Mouse (Mus musculus) hematopoietic stem cell, adult 5-6 weeks (primary cell): ENCODE results near the gene Cbwd1. TPM values are rescaled to one million over a fixed set of nuclear protein-coding genes. Genes with fewer than 3 reads are reported as not detected.

Experiments used
- ATAC-seq, 2 experiments: fragments of 125-278 bp in 1 of 2; replicated peaks in 1 of 2; 2 replicates each; pipeline ENCODE4 v1.8.0; 2016 to 2017; ENCODE audit warnings: inconsistent platforms in 2 of 2, mild to moderate bottlenecking in 2 of 2, moderate number of reproducible peaks in 2 of 2, low read depth in 1 of 2, moderate TSS enrichment in 1 of 2; ENCODE audit not compliant: low FRiP score in 2 of 2, poor library complexity in 2 of 2, severe bottlenecking in 2 of 2, insufficient read depth in 1 of 2, low TSS enrichment in 1 of 2
- total RNA-seq: library from RNA; stranded (forward); fragments of 172-1452, 232-1000 nt; gene quantifications from 2 replicates; pipeline ENCODE4 v1.2.3, GENCODE M21; 2017

Cbwd1 gene
- total RNA-seq, 1 experiment from 2014 or later: 39.8 TPM

DNA sequence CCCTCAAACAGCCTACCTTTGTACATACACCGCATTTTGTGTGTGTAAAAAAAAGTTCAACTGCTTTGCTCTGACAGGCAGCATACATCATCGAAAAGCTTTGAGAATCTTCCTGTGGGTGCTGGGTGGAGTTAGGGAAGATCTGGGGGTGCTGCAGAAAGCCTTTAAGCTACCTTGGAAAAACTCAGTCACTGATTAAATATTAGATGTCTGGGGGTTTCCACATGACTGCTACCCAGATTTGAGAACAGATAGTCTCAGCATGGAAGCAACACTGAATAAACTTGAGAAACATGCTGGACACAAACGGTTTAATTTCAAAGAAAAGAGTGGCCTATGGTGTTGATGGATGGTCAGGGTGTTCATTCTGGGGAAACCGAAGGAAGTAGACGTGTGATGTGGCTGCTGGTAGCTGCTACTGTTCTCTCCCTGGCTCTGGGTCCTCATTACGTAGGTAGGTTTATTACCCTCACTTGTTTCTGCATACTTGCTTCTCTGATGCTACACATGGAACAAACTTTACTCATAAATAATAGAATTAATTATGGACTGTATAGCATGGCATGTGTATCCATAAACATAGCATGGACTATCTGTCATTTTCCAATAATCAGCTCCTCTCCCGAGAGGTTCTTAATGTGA is 22.6 kb upstream of the Cbwd1 start:
- no peak for ATAC-seq

DNA sequence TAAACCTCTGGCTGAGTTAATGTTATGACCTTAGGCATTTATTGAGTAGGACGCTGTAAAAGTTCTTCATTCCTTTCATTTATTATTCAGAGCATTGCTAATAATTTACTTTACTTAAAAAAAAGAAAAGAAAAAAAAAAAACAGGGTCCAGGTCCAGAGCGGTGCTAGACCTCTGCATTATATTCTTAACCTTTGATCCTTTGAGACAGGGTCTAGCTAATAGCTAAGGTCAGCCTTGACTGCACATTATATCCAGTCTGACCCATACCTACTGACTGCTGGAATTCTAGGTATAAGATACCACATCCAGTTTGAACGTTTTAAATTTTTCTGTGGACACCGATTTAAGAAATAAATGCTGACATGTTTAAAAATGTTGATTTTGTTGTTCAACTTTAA is 21.6 kb upstream of the Cbwd1 start:
- no peak for ATAC-seq

DNA sequence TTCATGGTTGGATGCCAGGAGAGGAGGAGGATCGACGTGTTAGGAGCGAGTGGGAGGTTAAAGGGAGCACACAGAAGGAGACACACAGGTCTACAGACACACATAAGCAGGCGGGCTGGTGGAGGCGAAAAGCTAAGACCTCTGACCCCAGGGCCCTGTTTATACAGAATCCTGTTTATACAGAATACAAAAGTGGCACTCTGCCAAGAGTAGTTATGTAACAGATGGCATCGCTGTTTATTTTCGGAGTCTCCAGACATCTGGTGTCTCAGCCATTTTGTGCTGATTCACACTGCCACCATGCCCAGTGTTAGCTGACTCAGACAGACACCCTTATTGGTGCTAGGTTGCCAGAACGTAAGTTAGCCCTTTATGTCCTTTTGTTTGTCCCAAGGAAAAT is 19.9 kb upstream of the Cbwd1 start:
- ATAC-seq: no peak

DNA sequence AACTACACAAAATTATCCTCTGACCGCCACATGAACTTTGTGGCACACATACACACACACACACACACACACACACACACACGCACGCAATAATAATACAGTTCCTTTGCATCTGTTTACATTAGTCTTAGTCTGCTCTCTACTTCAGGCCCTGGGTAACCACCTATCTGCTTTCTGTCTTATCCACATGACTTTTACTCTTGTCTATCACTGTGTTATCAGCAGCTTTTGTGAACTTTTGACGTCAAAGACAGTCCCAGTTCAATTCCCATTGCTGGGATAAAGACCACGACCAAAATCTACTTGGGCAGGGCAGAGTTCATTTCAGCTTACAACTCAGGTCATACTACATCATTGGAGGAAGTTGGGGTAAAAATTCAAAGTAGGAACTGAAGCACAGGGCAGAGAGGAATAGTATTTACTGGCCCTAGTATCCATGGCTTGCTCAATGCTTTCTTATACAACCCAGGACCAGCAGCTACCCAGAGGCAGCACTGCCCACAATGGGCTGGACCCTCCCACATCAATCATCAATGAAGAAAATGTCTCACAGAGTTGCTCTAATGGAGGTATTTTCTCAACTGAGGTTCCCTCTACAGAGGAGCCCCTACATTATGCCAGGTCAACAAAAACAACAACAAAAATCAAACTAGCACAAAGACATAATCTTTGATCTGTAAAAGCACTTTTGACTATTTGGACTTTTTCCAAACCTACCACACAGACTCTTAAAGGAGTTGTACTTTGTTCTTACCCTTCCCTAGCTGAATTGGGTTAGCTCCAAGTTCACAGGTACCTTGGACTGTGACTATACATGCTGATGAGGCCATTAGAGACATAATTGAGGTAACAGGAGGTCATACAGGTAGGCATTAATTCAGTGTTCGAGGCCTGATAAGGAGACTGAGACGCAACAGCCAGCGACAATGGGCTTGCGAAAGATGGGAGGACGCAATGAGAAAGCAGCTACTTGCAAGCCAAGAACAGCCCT is 17.7 kb upstream of the Cbwd1 start:
- ATAC-seq: no peak

- no peak for ATAC-seq
These were observed 16.6 kb upstream of the Cbwd1 start for GRCm38 (mm10) chr19:24977991-24978390.

GRCm38 (mm10) chr19:24972701-24973390 is 11.4 kb upstream of the Cbwd1 start:
- no peak for ATAC-seq

DNA sequence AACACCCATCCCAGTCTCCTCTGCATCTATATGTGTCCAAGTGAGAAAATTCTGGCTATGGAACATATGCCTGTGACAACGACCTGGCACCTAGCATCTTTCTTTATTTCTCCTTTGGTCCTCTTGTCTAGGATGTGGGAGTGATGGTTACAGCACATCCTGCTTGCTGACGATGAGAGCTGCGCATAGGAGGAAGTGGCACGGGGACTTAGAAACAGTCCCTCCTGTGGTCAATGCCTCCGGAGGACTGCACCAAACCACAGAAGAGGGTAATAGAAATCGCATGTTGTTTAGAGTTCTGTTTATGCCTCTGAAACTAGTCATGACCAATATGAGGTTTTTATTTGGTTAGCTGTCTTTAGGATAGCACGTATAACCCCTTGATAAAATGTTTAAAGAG is 9.9 kb upstream of the Cbwd1 start:
- peak; percentile 97 to 99 for ATAC-seq

DNA sequence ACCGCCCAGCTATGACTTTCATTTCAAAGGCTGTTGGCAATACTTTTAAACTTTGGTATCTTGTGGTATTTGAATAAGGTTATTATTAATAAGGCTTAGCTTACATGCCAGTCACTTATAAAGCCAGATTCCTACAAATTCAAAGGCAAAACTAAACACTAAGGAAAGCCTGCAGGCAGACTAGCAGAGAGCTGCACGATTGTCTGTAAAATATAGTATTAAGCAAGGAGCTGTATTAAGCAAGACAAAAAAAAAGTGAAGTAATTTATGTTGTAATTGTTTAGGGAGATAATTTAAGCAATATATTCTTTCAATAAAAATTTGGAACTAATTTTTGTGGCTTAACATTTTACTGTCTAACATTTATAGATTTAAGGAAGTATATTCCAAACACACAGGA is 5.5 kb upstream of the Cbwd1 start:
- no peak for ATAC-seq

- no peak for ATAC-seq
These were observed 4.8 kb upstream of the Cbwd1 start for GRCm38 (mm10) chr19:24966203-24966602.

DNA sequence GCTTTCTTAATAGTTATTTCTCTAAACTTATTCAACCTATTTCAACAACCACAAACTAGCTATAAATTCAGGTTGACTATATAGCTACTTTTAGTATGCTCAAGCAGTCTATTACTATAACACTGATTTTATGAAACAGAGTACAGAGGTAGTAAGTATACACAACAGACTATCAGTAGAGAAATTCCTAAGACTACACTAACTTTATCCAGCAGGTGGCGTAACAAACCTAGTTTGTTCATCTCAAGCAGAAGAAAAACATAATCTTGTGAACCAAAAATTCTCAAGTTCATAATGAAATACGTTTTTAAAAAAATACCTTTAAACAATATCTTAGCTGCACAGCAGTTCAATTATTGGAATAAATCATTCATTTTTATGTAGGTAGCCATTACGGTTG is 2.9 kb downstream of the Cbwd1 start:
- ATAC-seq: no peak

GRCm38 (mm10) chr19:24945521-24946262 is 15.7 kb downstream of the Cbwd1 start:
- ATAC-seq: no peak

DNA sequence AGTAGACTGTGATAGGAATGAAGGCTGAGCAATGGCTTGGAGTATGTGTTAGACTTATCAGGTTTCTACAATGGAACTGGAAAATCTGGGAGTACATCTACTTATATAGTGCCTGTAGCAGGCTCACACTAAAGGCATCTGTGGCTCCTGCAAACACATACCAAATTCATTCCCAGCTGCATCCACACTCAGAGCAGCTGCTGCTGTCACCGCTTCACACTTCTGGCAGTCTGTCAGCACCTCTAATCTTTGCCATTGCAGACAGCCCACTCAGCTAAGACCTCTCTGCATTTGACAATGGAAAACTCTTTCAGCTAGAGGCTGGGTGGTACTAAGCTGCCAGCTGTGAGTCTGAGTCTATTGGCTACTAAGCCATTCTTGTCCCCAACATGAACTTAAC is 24.3 kb downstream of the Cbwd1 start:
- ATAC-seq: no peak

DNA sequence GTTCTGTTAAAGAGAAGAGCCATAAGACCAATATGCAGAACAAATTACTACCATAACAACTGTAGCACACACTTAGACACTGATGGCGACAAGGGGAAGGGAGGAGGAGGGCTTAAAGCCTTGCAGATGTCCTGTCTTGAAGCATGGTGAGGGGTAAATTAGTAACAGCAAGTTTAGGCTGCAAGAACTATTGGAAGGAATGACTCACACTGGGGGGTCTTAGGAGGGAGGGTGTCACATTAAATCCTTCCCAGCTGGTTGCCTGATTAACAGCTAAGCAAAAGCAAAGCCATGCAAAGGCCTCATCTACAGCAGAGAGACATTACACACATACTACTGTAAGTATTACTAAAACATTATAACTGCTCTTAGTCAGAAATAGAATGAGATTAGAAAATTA is 32.4 kb downstream of the Cbwd1 start:
- no peak for ATAC-seq

DNA sequence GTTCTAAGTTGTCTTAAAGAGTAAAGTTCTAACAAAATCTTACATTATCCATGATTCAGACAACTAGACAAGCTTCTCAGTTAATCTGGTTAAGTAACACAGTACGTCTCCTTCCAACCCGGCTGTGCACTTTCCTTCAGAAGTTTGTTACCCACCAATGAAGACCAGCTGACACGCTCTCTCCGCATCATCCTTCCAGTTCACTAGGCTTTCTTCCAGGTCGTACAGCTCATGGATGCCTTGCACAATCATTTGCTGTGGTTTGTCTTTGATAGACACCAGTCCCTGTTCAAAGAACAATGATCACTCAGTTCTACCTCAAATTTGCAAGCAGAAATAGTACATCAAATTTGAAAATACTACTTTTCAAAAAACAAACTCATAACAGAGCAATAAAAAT is 40.5 kb downstream of the Cbwd1 start:
- no peak for ATAC-seq

GRCm38 (mm10) chr19:24908385-24909155 is 52.8 kb downstream of the Cbwd1 start:
- no peak for ATAC-seq

DNA sequence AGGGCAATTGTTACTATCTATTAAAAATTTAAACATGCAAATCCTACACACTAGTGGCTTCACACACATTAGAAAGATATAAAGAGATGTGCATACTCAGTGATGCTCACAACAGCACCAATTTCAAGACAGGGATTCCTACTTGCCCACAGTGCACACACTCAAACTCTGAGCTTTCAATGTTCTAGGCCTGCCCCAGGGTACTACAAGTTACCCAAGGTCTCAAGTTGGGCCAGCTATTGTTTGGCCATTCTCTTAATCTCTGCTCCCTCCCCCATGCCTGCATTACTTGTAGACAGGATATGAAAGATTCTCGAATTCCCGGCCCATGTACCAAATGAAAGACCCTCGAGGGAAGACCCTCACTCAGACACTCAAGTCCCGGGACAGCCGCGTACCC is 53.8 kb downstream of the Cbwd1 start:
- ATAC-seq: peak in 1 of 2 experiments; percentile 63; a peak in 1 of 4 replicates

DNA sequence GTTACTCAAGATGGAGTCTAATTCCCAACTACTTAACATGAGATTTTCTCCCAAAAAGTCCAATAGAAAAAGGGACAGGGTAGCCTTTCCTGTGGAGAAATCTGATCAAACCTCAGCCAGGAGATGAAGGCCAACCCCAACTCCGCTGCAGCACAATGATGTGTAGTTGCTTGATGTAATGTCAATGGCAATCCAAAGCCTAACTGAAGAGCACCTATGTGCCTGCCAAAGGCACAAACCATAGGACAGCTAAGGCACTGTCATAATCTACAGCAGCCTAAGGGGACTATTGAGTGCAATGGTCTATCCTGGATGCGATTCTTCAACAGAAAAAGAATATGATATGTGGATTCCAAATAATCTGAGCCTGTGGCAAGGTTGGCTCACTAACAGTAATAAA is 58.6 kb downstream of the Cbwd1 start:
- ATAC-seq: no peak
